Mouse (Mus musculus): ENCODE results near the gene Fam240b. TPM values are rescaled to one million over a fixed set of nuclear protein-coding genes. Genes with fewer than 3 reads are reported as not detected.

Fam240b gene
- polyA plus RNA-seq, 2 experiments from 2014 or later: not detected

- ATAC-seq: peak; percentile 93
These were observed 58.6 kb downstream of the Fam240b start for GRCm38 (mm10) chr13:64438863-64439452.

GRCm38 (mm10) chr13:64437801-64438200 is 59.8 kb downstream of the Fam240b start:
- ATAC-seq: no peak

- ATAC-seq: peak; percentile 95
These were observed 65.3 kb downstream of the Fam240b start, which contains the start of gene Cdk20 for GRCm38 (mm10) chr13:64432017-64432995. Gene Cdk20 (plus strand): TSS chr13:64432314.

Other genes with a start within 250 kb of the Fam240b start
- gene Cdc14b, start 222.5 kb downstream of the Fam240b start, polyA plus RNA-seq (2017; shearing (Covaris generic)): 10 to 100 TPM; 10.7 to 11.6 TPM
- 10 to 100 TPM in 1 of 2 experiments, 1 to 10 TPM in 1; 9.9 to 13.1 TPM for gene Aaed1, start 185.1 kb downstream of the Fam240b start, polyA plus RNA-seq (2017; shearing (Covaris generic))
- 1 to 10 TPM; 5.3 to 7.2 TPM for gene Ctsl, start 126.9 kb downstream of the Fam240b start, polyA plus RNA-seq (2017; shearing (Covaris generic))
- 1 to 10 TPM; 4.1 to 6.8 TPM for gene Cdk20, start 65.5 kb downstream of the Fam240b start, polyA plus RNA-seq (2017; shearing (Covaris generic))

Data from CD4-positive, CD25-positive, alpha-beta regulatory T cell, adult 4 months (primary cell).